Mouse (Mus musculus): ENCODE measurements at regions not wholly inside any gene's neighbourhood (a gene's known extent, or its start where the extent isn't known, plus 50 kb on each side); places are given as distances from the start of the nearest gene placed in this dataset.

- peak in 1 of 2 experiments; percentile 32 for DNase-seq (ENCODE audit: low spot score in 2 of 2)
Observed at GRCm38 (mm10) chr6:54754810-54755209, 61.9 kb upstream of the Znrf2 start.

DNA sequence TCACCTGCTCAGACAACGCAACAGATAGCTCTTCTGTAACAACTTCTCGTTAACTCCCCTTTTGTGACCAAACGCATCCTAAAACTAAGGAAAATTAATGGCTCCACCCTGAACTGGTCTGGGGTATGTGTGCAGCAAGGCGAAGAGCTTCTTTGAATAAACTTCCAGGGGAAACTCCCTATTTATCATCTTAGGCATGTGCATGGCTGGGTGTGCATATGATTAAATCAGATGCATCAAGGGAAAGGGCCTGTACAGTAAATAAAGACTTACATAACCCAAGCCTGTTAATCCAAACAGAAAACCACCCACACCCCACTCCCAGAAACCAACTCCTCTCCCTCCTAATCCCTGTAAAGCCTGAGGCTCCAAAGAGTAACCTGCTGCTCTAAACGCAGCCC is 59.2 kb upstream of the Znrf2 start:
- DNase-seq (ENCODE audit: low spot score in 2 of 2), result peak in 1 of 2 experiments; percentile 38

DNA sequence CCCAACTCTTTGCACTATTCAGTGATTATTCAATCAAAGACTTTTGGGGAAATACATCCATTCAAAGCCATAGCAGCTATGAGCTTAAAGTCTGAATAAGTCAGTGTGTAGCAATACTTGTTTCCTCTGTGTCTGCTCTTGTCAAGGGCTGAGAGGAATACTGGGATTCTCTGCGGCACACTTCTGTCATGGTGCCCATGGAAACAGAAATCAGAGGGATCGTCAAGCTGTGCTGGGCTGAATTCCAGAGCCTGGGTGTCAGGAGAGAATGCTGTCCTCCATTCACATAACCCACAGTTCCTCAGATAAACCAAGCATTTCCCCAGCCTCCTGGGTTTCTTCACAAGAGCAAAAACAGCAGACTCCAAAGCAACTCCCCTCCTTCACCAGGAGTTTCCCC is 58.6 kb upstream of the Znrf2 start:
- peak; percentile 79 to 89 for DNase-seq (ENCODE audit: low spot score in 2 of 2)

GRCm38 (mm10) chr6:54759263-54759662 is 57.5 kb upstream of the Znrf2 start:
- no peak for DNase-seq (ENCODE audit: low spot score in 2 of 2)

DNA sequence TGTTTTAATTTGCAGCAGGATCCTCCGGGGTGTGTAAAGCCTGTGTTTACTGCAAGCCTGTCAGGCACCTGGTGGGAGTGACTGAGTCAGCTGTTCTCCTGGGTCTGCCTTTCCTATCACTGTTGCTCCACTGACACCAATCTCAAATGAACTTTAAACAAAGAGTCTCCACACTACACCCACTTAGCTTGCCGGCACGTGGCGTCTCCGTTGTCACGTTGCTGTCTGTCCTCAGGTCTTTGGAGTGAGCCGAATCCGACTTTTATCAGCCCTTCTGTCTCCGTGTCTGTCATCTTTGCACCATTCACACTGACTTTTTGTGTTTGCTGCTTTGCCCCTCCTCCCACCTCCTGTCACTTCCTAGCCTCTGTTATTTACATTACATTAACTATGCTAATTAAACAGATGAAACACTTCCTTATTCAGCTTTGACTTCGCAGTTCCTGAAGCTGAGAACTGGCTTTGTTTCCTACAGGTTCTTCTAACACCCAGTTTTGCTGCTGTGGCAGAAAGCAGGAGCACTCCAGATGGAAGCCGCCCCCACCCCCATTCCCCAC is 56.7 kb upstream of the Znrf2 start:
- peak in 1 of 2 experiments; percentile 63 for DNase-seq (ENCODE audit: low spot score in 2 of 2)

DNA sequence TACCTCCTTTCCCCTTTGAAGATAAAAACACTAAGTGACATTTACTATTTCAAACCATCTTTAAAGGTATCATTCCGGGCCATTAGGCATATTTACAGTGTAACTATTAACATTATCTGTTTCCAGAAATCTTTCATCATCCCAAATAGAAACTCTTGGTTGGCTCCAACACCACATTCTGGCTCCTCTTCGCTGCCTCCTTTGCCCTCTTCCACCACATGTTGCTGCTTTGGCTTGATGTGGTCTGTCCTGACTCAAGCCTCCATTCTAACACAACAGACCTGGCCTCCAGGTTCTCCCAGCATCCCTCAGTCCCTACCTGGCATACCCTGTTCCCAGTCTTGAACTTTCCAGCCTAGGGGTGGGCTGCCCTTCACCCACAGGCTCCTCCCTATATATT is 56.2 kb upstream of the Znrf2 start:
- no peak for DNase-seq (ENCODE audit: low spot score in 2 of 2)

DNA sequence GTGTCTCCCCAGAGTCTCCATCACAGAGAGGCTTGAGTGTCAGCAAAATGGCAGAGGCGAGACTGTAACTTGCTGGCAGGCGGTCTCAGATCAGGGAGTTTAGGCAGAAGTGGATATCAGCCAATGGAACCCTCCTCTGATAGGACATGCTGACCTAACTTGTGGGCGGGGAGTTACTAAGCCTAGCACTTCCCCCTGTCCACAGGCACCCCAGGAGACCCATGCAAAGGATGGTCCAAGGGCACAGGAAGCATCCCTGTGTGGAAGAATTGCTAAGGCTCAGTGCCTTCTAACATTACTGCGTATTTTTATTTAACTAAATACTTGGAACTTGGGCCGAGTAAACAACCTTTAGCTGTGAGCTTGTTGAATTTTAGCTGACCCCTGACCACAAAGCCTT is 54.7 kb upstream of the Znrf2 start:
- no peak for DNase-seq (ENCODE audit: low spot score in 2 of 2)

DNA sequence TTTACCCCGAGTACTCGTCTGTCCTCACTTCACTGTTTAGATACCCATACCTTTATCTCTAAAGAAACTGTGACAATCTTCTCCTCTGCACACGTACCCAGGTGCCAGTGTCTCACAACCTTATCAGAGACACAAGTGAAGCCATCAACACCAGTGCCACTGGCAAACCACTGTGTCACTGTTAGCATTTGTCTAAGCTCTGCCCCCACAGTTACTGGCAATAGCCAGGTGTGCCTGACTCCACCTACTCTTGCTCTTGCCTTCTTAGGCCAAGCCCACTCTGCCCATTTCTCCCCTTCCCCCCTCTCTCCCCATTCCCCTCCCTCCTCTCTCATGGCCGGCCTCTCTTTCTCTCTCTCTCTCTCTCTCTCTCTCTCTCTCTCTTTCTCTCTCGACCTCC is 54.2 kb upstream of the Znrf2 start:
- DNase-seq (ENCODE audit: low spot score in 2 of 2), result no peak

DNA sequence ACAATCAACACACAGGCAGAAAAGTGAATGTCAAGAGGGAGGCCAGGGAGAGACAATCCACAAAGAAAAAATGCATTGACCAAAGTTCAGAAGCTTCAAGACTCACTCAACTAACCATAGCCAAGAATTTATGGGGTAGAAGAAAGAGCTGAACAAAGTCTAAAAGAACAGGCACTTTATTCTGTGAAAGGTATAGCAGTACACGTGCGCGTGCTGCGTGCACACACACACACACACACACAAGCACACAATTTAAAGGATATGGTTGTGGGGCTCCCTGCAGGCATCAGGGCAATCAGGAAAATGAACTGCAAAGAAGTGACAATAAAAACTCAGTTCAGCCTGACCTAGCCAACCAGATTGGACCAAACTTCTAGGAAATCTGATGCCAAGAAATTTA is 53.0 kb upstream of the Znrf2 start:
- DNase-seq (ENCODE audit: low spot score in 2 of 2), result no peak

DNA sequence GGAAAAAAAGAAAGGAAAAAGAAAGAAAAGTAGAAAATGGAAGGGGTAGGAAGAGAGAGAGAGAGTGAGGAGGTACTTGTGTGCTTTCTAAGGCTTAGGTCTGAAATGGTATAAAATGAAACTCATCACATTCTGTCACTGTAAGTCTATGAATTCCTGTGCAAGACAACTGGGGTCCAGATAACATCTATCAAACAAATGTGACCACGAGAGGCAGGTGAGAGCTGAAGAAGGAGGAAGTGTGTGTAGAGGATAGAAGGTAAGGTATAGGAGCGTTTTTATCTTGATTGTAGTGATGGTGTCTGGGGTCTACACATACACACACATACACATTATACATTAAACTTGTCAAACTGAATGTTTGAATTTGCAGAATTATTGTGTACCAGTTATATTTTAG is 51.0 kb upstream of the Znrf2 start:
- DNase-seq (ENCODE audit: low spot score in 2 of 2), result no peak

GRCm38 (mm10) chr6:54766485-54767112 is 50.1 kb upstream of the Znrf2 start:
- DNase-seq (ENCODE audit: low spot score in 2 of 2), result no peak
